Mouse (Mus musculus) hindbrain, postnatal 0 days (tissue): Measurements from ENCODE around the gene Rnf133. TPM values are rescaled to one million over a fixed set of nuclear protein-coding genes. Genes with fewer than 3 reads are reported as not detected.

Source experiments
- ATAC-seq: fragments of 200-750 bp; cut with Nextera tagmentation; 2 replicates; pipeline ENCODE4 v1.8.0; 2017; ENCODE audit warnings: mild to moderate bottlenecking, moderate TSS enrichment, moderate library complexity
- DNase-seq: peaks from one replicate; pipeline ENCODE4 v3.0.0-alpha.2; 2015; ENCODE audit warnings: low spot score
- H3K27ac ChIP-seq: fragments of 300-500 bp; sonication (generic); 2 replicates; pipeline ENCODE4 v1.5.1; 2014; ENCODE audit warnings: mild to moderate bottlenecking
- H3K27me3 ChIP-seq: fragments of 300-500 bp; sonication (generic); 2 replicates; pipeline ENCODE4 v1.6.1; 2014; ENCODE audit warnings: low read length, mixed read lengths; ENCODE audit not compliant: insufficient read depth
- H3K36me3 ChIP-seq: fragments of 300-500 bp; sonication (generic); 2 replicates; pipeline ENCODE4 v1.6.1; 2014; ENCODE audit warnings: low read length, mixed read lengths; ENCODE audit not compliant: insufficient read depth
- H3K4me1 ChIP-seq: fragments of 300-500 bp; sonication (generic); 2 replicates; pipeline ENCODE4 v1.6.1; 2014; ENCODE audit warnings: antibody characterized with exemption, low read length, mixed read lengths; ENCODE audit not compliant: insufficient read depth
- H3K4me2 ChIP-seq: fragments of 300-500 bp; sonication (generic); 2 replicates; pipeline ENCODE4 v1.6.1; 2014; ENCODE audit warnings: low read depth, mild to moderate bottlenecking, low read length, moderate library complexity, mixed read lengths
- H3K4me3 ChIP-seq: fragments of 300-500 bp; sonication (generic); 2 replicates; pipeline ENCODE4 v1.5.1; 2014; ENCODE audit warnings: low read length
- H3K9ac ChIP-seq: fragments of 300-500 bp; sonication (generic); replicated peaks from 2 replicates; pipeline ENCODE4 v1.6.1; 2014; ENCODE audit warnings: mild to moderate bottlenecking, low read length, moderate library complexity, mixed read lengths
- H3K9me3 ChIP-seq: fragments of 300-500 bp; sonication (generic); 2 replicates; pipeline ENCODE4 v1.6.1; 2016; ENCODE audit warnings: low read length, mixed read lengths
- CTCF ChIP-seq: IDR thresholded peaks from 2 replicates; pipeline ENCODE4 v1.5.1; 2016; ENCODE audit warnings: antibody characterized with exemption, control low read depth, low read depth
- WGBS: fragments of 180-500 bp; shearing (Covaris S2); extraction: QIAGEN DNeasy Blood & Tissue Kit; methylation state at CpG from one replicate; pipeline ENCODE4 v1.1.7; 2014; 5-methylcytosine and 5-hydroxymethylcytosine counted together
- polyA plus RNA-seq: library from polyadenylated mRNA; unstranded; fragments of >200 nt; fragmentation: Nextera tagmentation; extraction: Ambion mirVana; gene quantifications from 2 replicates; pipeline ENCODE4 v1.2.1, GENCODE M21; 2015
- total RNA-seq: library from RNA; depleted of rRNA; stranded (reverse); fragments of >200 nt; gene quantifications from 2 replicates; pipeline ENCODE4 v1.2.3, GENCODE M21; 2014; rRNA removed

The Rnf133 gene
- total and polyA plus RNA-seq, 2 experiments from 2014 or later = 2.2 TPM; not detected in 1

DNA sequence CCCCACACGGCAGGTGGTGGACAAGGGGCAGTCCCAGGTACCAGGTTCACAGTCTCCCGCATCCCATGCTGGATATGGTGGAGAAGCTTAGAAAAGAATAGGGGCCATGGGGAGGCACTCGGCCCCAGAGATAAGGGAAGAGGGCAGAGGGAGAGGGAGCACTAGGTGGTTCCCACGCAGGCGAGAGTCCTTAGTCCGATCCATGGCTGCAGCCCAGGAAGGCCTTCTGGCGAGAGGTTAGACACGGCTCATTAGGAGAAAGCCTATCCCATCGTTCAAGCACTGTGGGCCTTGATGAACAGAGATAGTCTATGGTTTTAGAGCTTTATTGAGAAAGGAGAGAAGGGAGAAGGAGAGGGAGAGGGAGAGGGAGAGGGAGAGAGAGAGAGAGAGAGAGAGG, 16.1 kb downstream of the Rnf133 start:
- peak; percentile 38; the same call in 1 of the 2 replicates for ATAC-seq
- no peak for DNase-seq
- Histone ChIP-seq H3K36me3 (no peaks in the 10 kb centered on the region), H3K9me3 (no peaks in the 10 kb centered on the region), H3K4me1 (no peaks in the 10 kb centered on the region), H3K27me3 (no peaks in the 10 kb centered on the region), H3K27ac (no peak overlapping the region), H3K4me2 (no peak overlapping the region), H3K9ac (no peak overlapping the region), H3K4me3 (no peak overlapping the region)
- WGBS = 59% methylated on average over 9 of the region's 9 CpGs
- TF ChIP-seq CTCF = no peak

DNA sequence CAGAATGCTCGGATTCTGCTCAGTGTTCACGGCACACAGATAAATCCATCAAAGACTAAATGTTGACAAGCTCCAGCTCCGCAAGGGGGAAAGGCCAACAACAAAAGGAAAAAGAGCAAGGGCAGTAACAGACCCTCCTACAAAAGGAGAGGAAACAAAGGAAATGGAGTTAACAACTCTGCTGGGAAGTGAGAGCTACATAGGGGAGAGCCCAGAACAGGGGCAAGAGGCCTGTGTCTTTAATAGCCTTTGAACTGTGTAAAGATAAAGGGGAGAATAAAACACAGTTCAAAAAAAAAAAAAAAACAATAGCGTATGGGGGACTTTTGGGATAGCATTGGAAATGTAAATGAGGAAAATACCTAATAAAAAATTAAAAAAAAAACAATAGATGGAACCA, 19.6 kb downstream of the Rnf133 start:
- H3K36me3 ChIP-seq = no peaks in the 10 kb centered on the region
- no peaks in the 10 kb centered on the region for H3K27me3 ChIP-seq
- no peak overlapping the region for H3K9ac ChIP-seq
- H3K27ac ChIP-seq = no peak overlapping the region
- ATAC-seq (no peak), DNase-seq (no peak)
- no peak overlapping the region for H3K4me2 ChIP-seq
- H3K4me3 ChIP-seq = no peak overlapping the region
- H3K4me1 ChIP-seq = no peaks in the 10 kb centered on the region
- no peak for TF ChIP-seq CTCF
- 15% methylated on average over 4 of the region's 4 CpGs for WGBS
- H3K9me3 ChIP-seq = no peaks in the 10 kb centered on the region

Other genes starting within 250 kb of the Rnf133 start
- gene Rnf148, start 4.8 kb upstream of the Rnf133 start, total RNA-seq = 1.5 and 1.9 TPM in 2 replicates
- 0.19 TPM in 1 of 2 replicates, not detected in the other for gene Rnf148, start 4.8 kb upstream of the Rnf133 start, polyA plus RNA-seq
- gene Cadps2, start 189.1 kb upstream of the Rnf133 start, total RNA-seq = 57.5 and 58.2 TPM in 2 replicates
- gene Cadps2, start 189.1 kb upstream of the Rnf133 start, polyA plus RNA-seq = 15.9 and 19.6 TPM in 2 replicates